Mouse (Mus musculus) liver, embryonic 14.5 days (tissue): ENCODE results near the gene Bnc2.

Experiments
- CTCF ChIP-seq: IDR thresholded peaks from 2 replicates; pipeline ENCODE4 v1.5.1; 2016; ENCODE audit warnings: antibody characterized with exemption, low read depth, control low read depth
- EP300 ChIP-seq: IDR thresholded peaks from 2 replicates; pipeline ENCODE4 v1.6.1; 2016; ENCODE audit warnings: antibody characterized with exemption, low read depth

DNA sequence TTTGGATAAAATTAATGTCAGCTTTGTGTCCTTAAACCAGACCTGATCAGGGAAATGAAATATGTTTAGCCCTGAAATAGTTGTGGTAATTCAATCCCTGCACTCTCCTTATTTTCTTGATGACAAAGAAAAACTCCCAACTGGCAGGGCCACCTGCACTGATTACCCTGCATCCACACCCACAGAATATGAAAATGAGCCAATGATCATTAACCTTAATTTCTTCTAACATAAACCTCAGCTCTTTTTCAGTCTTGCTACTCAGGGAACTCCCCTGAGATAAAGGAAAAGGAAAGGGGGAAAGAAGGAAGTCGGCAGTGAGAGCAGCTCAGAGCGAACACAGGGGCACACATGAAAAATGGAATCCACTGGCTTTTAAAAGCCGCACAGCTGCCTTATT is 220.6 kb downstream of the Bnc2 start:
- TF ChIP-seq CTCF (no peak), EP300 (no peak)
